Comparison of ENCODE assay signal across 21 mouse cellular contexts in the genomic region with DNA sequence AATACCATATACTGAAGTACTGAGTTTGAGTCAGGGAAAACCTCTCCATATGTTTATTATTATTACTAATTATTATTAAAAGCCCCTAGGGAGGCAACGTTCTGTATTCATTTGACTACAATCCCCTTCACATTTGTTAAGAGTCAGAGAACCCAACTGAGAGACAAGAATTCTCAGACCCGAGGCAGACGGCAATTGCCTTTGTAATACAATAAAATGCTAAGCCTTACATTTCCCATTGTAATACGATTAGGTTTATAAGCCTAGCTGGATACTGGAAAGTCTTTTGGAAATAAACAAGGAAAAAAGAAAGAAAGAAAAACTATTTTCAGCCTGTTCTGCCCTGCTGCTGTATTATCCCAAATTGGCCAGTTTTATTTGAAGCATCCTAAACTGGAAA. TPM values are rescaled to one million over a fixed set of nuclear protein-coding genes. Genes with fewer than 3 reads are reported as not detected.
DNase-seq lines count a peak whose midpoint lies in the region; ATAC-seq and TF ChIP-seq lines count a peak whose summit lies in the region.
"Had no signal": no experiment of that assay in that cellular context is flagged by ENCODE, and none has a peak within 500 bp of the region (broad histone marks: within the 10 kb centered on the region; RNA-seq: fewer than 3 reads in every experiment).

No protein-coding gene starts in this region.

- no peaks in the 10 kb centered on the region for H3K27me3 ChIP-seq in forebrain, embryonic 14.5 days (replicated peaks; ENCODE audit: control insufficient read depth, insufficient read depth, low read length)
- no peaks in the 10 kb centered on the region; the same call in 1 of the 2 replicates for H3K27me3 ChIP-seq in forebrain, postnatal 0 days (ENCODE audit: insufficient read depth, low read length)
- no peaks in the 10 kb centered on the region for H3K27me3 ChIP-seq in E14TG2a.4 (ENCODE audit: insufficient read depth, low read length)
- no peaks in the 10 kb centered on the region for H3K27me3 ChIP-seq in liver, embryonic 11.5 days (replicated peaks; ENCODE audit: control insufficient read depth, insufficient read depth, low read length)
- H3K27me3 ChIP-seq: hindbrain, embryonic 13.5 days; Patski had no signal

- H3K9ac ChIP-seq in forebrain, embryonic 14.5 days (ENCODE audit: low read length): no peak overlapping the region
- no peak overlapping the region for H3K9ac ChIP-seq in forebrain, postnatal 0 days
- H3K9ac ChIP-seq in ES-E14 (ENCODE audit: insufficient read depth, low read depth, low read length, poor library complexity, severe bottlenecking): no peak overlapping the region
- H3K9ac ChIP-seq in liver, embryonic 11.5 days (ENCODE audit: low read depth, low read length): no peak overlapping the region
- H3K9ac ChIP-seq: forebrain, embryonic 13.5 days; hindbrain, embryonic 13.5 days had no signal

- ATAC-seq in forebrain, embryonic 14.5 days: no peak
- no peak for ATAC-seq in forebrain, postnatal 0 days
- ATAC-seq in liver, embryonic 11.5 days (replicated peaks; ENCODE audit: low FRiP score): no peak
- ATAC-seq: activated CD4-positive, CD25-positive, alpha-beta regulatory T cell, adult 4 months; inflammation-experienced regulatory T-cells, adult 6 months; Patski had no signal

- DNase-seq in forebrain, embryonic 14.5 days (ENCODE audit: low spot score): no peak
- no peak for DNase-seq in forebrain, postnatal 0 days
- no peak for DNase-seq in ES-E14 (ENCODE audit: low read depth, low spot score)
- no peak for DNase-seq in embryo, embryonic 10 days (ENCODE audit: low spot score)
- DNase-seq in liver, embryonic 11.5 days (ENCODE audit: low spot score): no peak
- DNase-seq: adrenal gland, adult 8-10 months; adrenal gland, postnatal 25 days; cerebellum, adult 11-12 months; cerebellum, adult 8-10 months; cerebellum, postnatal 36 days; gastrocnemius, postnatal 10 days; gastrocnemius, postnatal 36 days; kidney, adult 18-20 months had no signal

- no peak for TF ChIP-seq CTCF in forebrain, postnatal 0 days (IDR thresholded peaks at IDR 0.05; ENCODE audit: low read depth)
- TF ChIP-seq CTCF in E14TG2a.4 (conservative IDR thresholded peaks at IDR 0.05; ENCODE audit: low read length): no peak

- 0 out of 2 replicates have a peak overlapping the region, but pooled peaks have one; percentile 3 for H3K4me2 ChIP-seq in forebrain, embryonic 14.5 days (ENCODE audit: low read length)
- H3K4me2 ChIP-seq in forebrain, postnatal 0 days (ENCODE audit: low read depth): no peak overlapping the region
- H3K4me2 ChIP-seq in liver, embryonic 11.5 days: no peak overlapping the region
- H3K4me2 ChIP-seq: hindbrain, embryonic 13.5 days had no signal

- no peaks in the 10 kb centered on the region for H3K9me3 ChIP-seq in forebrain, embryonic 14.5 days (replicated peaks; ENCODE audit: control insufficient read depth, low read length)
- no peaks in the 10 kb centered on the region for H3K9me3 ChIP-seq in forebrain, postnatal 0 days (ENCODE audit: low read length)
- H3K9me3 ChIP-seq in E14TG2a.4 (ENCODE audit: low read length) (no peaks in the 10 kb centered on the region), ES-E14 (ENCODE audit: control insufficient read depth, insufficient read depth, low read depth, low read length) (no peaks in the 10 kb centered on the region)
- no peaks in the 10 kb centered on the region for H3K9me3 ChIP-seq in liver, embryonic 11.5 days (ENCODE audit: control insufficient read depth, low read length)
- H3K9me3 ChIP-seq: forebrain, embryonic 10.5 days; forebrain, embryonic 13.5 days; G1E; hindbrain, embryonic 13.5 days had no signal

- no peak overlapping the region for H3K27ac ChIP-seq in forebrain, embryonic 14.5 days (ENCODE audit: low read depth, low read length)
- H3K27ac ChIP-seq in forebrain, postnatal 0 days (ENCODE audit: low read depth, low read length): no peak overlapping the region
- peak overlapping the region; percentile 83; the same call in 1 of the 2 replicates for H3K27ac ChIP-seq in ES-E14 (ENCODE audit: insufficient read depth, low read depth, low read length, poor library complexity, severe bottlenecking)
- H3K27ac ChIP-seq in liver, embryonic 11.5 days (ENCODE audit: low read depth, low read length): no peak overlapping the region
- H3K27ac ChIP-seq: forebrain, embryonic 13.5 days; hindbrain, embryonic 13.5 days had no signal

- WGBS in forebrain, embryonic 14.5 days: 8% methylated on average over 4 of the region's 4 CpGs
- 11% methylated on average over 4 of the region's 4 CpGs for WGBS in forebrain, postnatal 0 days
- 63% methylated on average over 4 of the region's 4 CpGs for WGBS in liver, embryonic 11.5 days

- in situ Hi-C loops in ES-E14 (cut with MboI; ENCODE audit: low sequenced_read_pairs in 2 of 2, unreplicated experiment in 2 of 2): no loop called here

- no peak overlapping the region for H3K4me3 ChIP-seq in forebrain, embryonic 14.5 days (ENCODE audit: low read depth, low read length)
- H3K4me3 ChIP-seq in forebrain, postnatal 0 days (ENCODE audit: low read depth, low read length): no peak overlapping the region
- H3K4me3 ChIP-seq in E14TG2a.4 (replicated peaks; ENCODE audit: low read length): peak overlapping the region; percentile 65; the same call in 1 of the 2 replicates
- H3K4me3 ChIP-seq in ES-E14 (ENCODE audit: insufficient read depth in 1 of 2, low read depth in 1 of 2, low read length in 2 of 2, poor library complexity in 1 of 2, severe bottlenecking in 1 of 2): peak overlapping the region in 1 of 2 experiments; percentile 7; a peak in 2 of 4 replicates
- H3K4me3 ChIP-seq in liver, embryonic 11.5 days (ENCODE audit: low read depth, low read length): no peak overlapping the region
- H3K4me3 ChIP-seq: forebrain, embryonic 10.5 days; forebrain, embryonic 13.5 days; hindbrain, embryonic 13.5 days had no signal

- H3K4me1 ChIP-seq in forebrain, embryonic 14.5 days (ENCODE audit: control insufficient read depth, insufficient read depth, low read length): peaks cover 10% of the 10 kb centered on the region
- 0 out of 2 replicates have a peak, but pooled peaks cover 7% of the 10 kb centered on the region for H3K4me1 ChIP-seq in forebrain, postnatal 0 days (ENCODE audit: insufficient read depth)
- H3K4me1 ChIP-seq in E14TG2a.4 (replicated peaks; ENCODE audit: low read depth, low read length): peaks cover 70% of the 10 kb centered on the region
- H3K4me1 ChIP-seq in ES-E14 (ENCODE audit: control insufficient read depth in 2 of 2, insufficient read depth in 2 of 2, low read length in 2 of 2, poor library complexity in 1 of 2): peaks cover 19 to 29% of the 10 kb centered on the region in 2 experiments
- H3K4me1 ChIP-seq in liver, embryonic 11.5 days (replicated peaks; ENCODE audit: control insufficient read depth, insufficient read depth, low read length): no peaks in the 10 kb centered on the region

- H3K36me3 ChIP-seq in forebrain, embryonic 14.5 days (ENCODE audit: control insufficient read depth, insufficient read depth, low read length): no peaks in the 10 kb centered on the region
- no peaks in the 10 kb centered on the region for H3K36me3 ChIP-seq in forebrain, postnatal 0 days (ENCODE audit: insufficient read depth)
- H3K36me3 ChIP-seq in E14TG2a.4 (ENCODE audit: insufficient read depth, low read length) (peaks cover 11% of the 10 kb centered on the region; the same call in 1 of the 2 replicates), ES-E14 (ENCODE audit: control insufficient read depth, insufficient read depth, low read length, poor library complexity, severe bottlenecking) (no peaks in the 10 kb centered on the region)
- H3K36me3 ChIP-seq in liver, embryonic 11.5 days (ENCODE audit: control insufficient read depth, insufficient read depth, low read length): no peaks in the 10 kb centered on the region
- H3K36me3 ChIP-seq: forebrain, embryonic 10.5 days; G1E; hindbrain, embryonic 13.5 days had no signal

TF ChIP-seq in ES-E14, 5 proteins besides CTCF, POLR2A, EP300 and RAD21:
- TF ChIP-seq ZC3H11A (IDR thresholded peaks at IDR 0.05; ENCODE audit: borderline replicate concordance, low read depth, low read length) (no peak), HCFC1 (IDR thresholded peaks at IDR 0.05; ENCODE audit: borderline replicate concordance, insufficient read depth, low read length) (no peak), ZNF384 (IDR thresholded peaks at IDR 0.05; ENCODE audit: low read depth, low read length) (no peak), MAFK (IDR thresholded peaks at IDR 0.05; ENCODE audit: insufficient read depth, low read depth, low read length) (no peak), CHD2 (IDR thresholded peaks at IDR 0.05; ENCODE audit: low read depth, low read length) (no peak; the same call in 1 of the 2 replicates)

RNA-seq across cellular contexts. Expression of a gene that starts 40.2 kb away (rescaled TPM):
- 98.1 and 105 TPM in 2 replicates for polyA plus RNA-seq in forebrain, embryonic 14.5 days (2014; fragmentation: Nextera tagmentation; extraction: Ambion mirVana)
- 108 and 111 TPM in 2 replicates for total RNA-seq in forebrain, postnatal 0 days (2014; rRNA removed)
- 125 and 128 TPM in 2 replicates for polyA plus RNA-seq in forebrain, postnatal 0 days (2015; fragmentation: Nextera tagmentation; extraction: Ambion mirVana)
- 18.5 and 20.2 TPM in 2 replicates for total RNA-seq in ES-E14 (2012; rRNA removed)
- polyA plus RNA-seq in liver, embryonic 11.5 days (2014; fragmentation: Nextera tagmentation; extraction: Ambion mirVana): 44.9 and 45.3 TPM in 2 replicates
